Mouse (Mus musculus): ENCODE results near the gene Pdzd7.

DNA sequence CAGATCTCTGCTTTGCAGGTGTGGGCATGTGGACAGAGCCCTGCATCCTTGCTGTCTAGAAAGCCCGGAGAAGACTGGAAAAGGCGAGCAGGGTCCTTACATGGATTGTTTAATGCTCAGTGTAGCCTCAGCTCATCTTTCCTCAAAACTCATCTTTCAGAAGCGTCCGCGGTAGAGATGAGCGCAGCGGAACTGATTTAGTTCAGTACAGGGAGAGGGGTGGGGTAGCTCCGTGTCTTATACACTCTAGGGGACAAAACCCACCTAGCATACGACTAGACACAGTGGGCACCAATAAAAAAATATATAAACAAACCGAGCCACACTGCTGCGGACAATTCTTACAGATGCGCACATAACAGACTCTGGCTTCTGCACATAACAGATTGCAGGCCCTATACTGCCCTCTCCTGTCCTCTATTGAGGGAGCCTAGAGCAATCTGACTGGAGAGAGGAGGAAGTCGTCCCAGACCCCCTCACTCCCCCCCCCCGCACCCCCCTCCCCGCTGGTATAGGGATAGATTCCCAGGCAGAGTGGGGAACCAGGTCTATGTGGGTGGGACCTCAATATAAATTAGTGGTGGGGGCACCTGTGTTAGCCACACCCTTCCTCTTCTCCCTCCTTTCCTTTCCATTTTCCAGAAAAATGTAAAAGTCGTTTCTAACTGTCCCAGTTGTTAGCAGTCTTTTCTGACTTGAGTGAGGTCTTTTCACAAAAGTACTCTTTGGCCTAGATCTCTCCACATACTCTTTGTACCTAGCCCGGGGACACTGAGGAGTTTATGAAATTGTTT lies 33.7 kb upstream of the Pdzd7 start:
- TF ChIP-seq GATA1 (IDR thresholded peaks at IDR 0.05; ENCODE audit: borderline replicate concordance, low read length) (no peak), FLI1 (IDR thresholded peaks at IDR 0.05; ENCODE audit: low read length) (no peak)

Measured in megakaryocyte, embryonic 14.5 days (primary cell).